Mouse (Mus musculus): Measurements from ENCODE around the gene Smok2a.
"Not testable (repeated sequence)": the region's sequence is repeated elsewhere in the genome, so short reads cannot be mapped to it uniquely, and the experiment has no call there.

GRCm38 (mm10) chr17:13175609-13176008 lies 45.4 kb upstream of the Smok2a start:
- not testable (repeated sequence) for TF ChIP-seq EP300, CTCF (IDR thresholded peaks at IDR 0.05)
